Mouse (Mus musculus): Measurements from ENCODE around the gene Bpifa3. TPM values are rescaled to one million over a fixed set of nuclear protein-coding genes. Genes with fewer than 3 reads are reported as not detected.

Bpifa3 gene
- polyA plus RNA-seq (2017; shearing (Covaris generic)), result not detected

GRCm38 (mm10) chr2:154130120-154130519, at the start of gene Bpifa3:
Gene Bpifa3, plus strand, starts transcription at chr2:154130336.

GRCm38 (mm10) chr2:154142580-154142979, 12.4 kb downstream of the Bpifa3 start, which contains the start of gene Bpifa1:
Gene Bpifa1, plus strand, starts transcription at chr2:154142880.

DNA sequence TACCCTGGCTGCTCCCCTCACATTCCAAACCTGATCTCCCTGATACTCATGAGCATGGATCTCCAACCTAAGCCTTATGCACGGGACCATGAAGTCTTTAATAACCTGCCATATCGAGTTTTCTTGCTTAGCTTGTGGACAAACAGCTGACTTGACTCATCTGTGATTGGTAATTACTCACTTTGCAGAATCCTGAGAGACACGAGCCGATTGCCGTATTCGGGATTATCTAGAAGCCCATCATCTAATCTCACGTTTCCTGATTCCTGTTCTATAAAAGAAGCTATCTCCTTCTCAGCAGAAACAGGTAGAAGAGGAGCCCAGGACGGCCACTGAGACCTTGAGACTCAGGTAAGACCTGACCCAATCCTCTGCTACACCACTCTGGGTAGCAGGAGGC, 32.2 kb downstream of the Bpifa3 start, which contains the start of gene Bpifa5:
Bpifa5 (plus strand) TSS at position 301 of the 400 bp plus-strand sequence.

Other genes starting within 250 kb of the Bpifa3 start
- gene Bpifb6, start 229.9 kb upstream of the Bpifa3 start, polyA plus RNA-seq (2017; shearing (Covaris generic)), result not detected
- not detected for gene Bpifb3, start 212.1 kb upstream of the Bpifa3 start, polyA plus RNA-seq (2017; shearing (Covaris generic))
- gene Bpifb4, start 192.1 kb upstream of the Bpifa3 start, polyA plus RNA-seq (2017; shearing (Covaris generic)), result not detected
- gene Bpifa6, start 155.4 kb upstream of the Bpifa3 start, polyA plus RNA-seq (2017; shearing (Covaris generic)), result not detected
- not detected for gene Bpifa2, start 122.1 kb upstream of the Bpifa3 start, polyA plus RNA-seq (2017; shearing (Covaris generic))
- gene Bpifa1, start 12.5 kb downstream of the Bpifa3 start, polyA plus RNA-seq (2017; shearing (Covaris generic)), result not detected
- not detected for gene Bpifa5, start 32.3 kb downstream of the Bpifa3 start, polyA plus RNA-seq (2017; shearing (Covaris generic))
- gene Bpifb1, start 60.5 kb downstream of the Bpifa3 start, polyA plus RNA-seq (2017; shearing (Covaris generic)), result not detected
- gene Bpifb5, start 93.4 kb downstream of the Bpifa3 start, polyA plus RNA-seq (2017; shearing (Covaris generic)), result not detected
- not detected for gene Bpifb9a, start 127.5 kb downstream of the Bpifa3 start, polyA plus RNA-seq (2017; shearing (Covaris generic))
- gene Bpifb9b, start 176.9 kb downstream of the Bpifa3 start, polyA plus RNA-seq (2017; shearing (Covaris generic)), result not detected
- gene Cdk5rap1, start 242.7 kb downstream of the Bpifa3 start, polyA plus RNA-seq (2017; shearing (Covaris generic)), result 24.2 TPM